ENCODE assay signal across 22 mouse cellular contexts in the genomic region with DNA sequence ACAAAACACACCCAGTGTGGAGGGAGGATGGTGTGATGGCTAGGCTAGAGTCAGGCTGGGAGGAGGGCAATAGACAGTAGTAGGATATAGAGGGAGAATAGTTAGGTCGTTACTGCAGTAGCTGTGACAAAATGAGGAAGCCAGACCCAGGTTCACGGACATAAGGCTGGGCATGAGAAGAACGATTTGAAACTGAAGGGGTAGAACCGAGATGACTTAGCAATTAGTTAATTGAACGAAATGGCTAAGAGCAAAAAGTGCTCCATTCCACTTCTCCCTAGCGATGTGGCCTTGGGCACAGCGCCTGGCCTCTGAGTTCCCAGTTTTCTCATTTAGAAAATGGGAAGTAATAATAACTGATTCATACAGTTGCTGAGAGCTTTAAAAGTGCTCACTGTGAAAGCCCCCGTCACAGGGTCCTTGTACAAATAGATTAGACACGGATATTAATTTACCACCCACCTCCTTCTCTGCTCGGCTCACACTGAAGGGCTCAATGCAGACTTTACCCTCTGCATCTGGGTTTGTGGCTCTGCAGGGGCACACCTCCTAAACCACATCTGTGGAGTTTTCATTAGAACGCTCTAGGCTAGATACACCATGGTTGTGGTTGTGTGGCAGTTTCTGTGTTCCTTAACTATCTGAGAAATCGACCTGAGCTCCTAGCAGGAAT. TPM values are rescaled to one million over a fixed set of nuclear protein-coding genes. Genes with fewer than 3 reads are reported as not detected.
DNase-seq lines count a peak whose midpoint lies in the region; ATAC-seq and TF ChIP-seq lines count a peak whose summit lies in the region.
"Had no signal": no experiment of that assay in that cellular context is flagged by ENCODE, and none has a peak within 500 bp of the region (broad histone marks: within the 10 kb centered on the region; RNA-seq: fewer than 3 reads in every experiment).

No protein-coding gene starts in this region.

- no peaks in the 10 kb centered on the region for H3K27me3 ChIP-seq in hindbrain, embryonic 16.5 days (replicated peaks; ENCODE audit: control insufficient read depth, insufficient read depth, low read length)
- H3K27me3 ChIP-seq in hindbrain, embryonic 12.5 days = no peaks in the 10 kb centered on the region
- H3K27me3 ChIP-seq in limb, embryonic 12.5 days = no peaks in the 10 kb centered on the region
- H3K27me3 ChIP-seq in splenic B cell, adult 2 months (ENCODE audit: control insufficient read depth, insufficient read depth, low read length, poor library complexity, severe bottlenecking) = no peaks in the 10 kb centered on the region
- H3K27me3 ChIP-seq: liver, embryonic 13.5 days; midbrain, embryonic 15.5 days had no signal

- WGBS in hindbrain, embryonic 16.5 days = 59% methylated on average over 12 of the region's 12 CpGs
- 69% methylated on average over 12 of the region's 12 CpGs for WGBS in hindbrain, embryonic 12.5 days
- WGBS in limb, embryonic 12.5 days = 62% methylated on average over 12 of the region's 12 CpGs

- H3K9me3 ChIP-seq in hindbrain, embryonic 16.5 days (ENCODE audit: control insufficient read depth, low read length) = no peaks in the 10 kb centered on the region
- no peaks in the 10 kb centered on the region for H3K9me3 ChIP-seq in hindbrain, embryonic 12.5 days (replicated peaks)
- H3K9me3 ChIP-seq in limb, embryonic 12.5 days = no peaks in the 10 kb centered on the region
- H3K9me3 ChIP-seq: heart, embryonic 13.5 days; liver, embryonic 13.5 days; midbrain, embryonic 15.5 days had no signal

- ATAC-seq in hindbrain, embryonic 16.5 days = peak; percentile 42; the same call in 1 of the 2 replicates
- ATAC-seq in hindbrain, embryonic 12.5 days (ENCODE audit: low FRiP score) = no peak
- 0 out of 2 replicates have a peak, but pooled peaks have one; percentile 26 for ATAC-seq in limb, embryonic 12.5 days (ENCODE audit: insufficient number of reproducible peaks, insufficient read depth, low FRiP score, low TSS enrichment, low read depth)
- ATAC-seq: forebrain, embryonic 16.5 days; midbrain, embryonic 15.5 days had no signal

- peak; percentile 18 for DNase-seq in splenic B cell, adult 2 months (ENCODE audit: low read depth, low spot score)
- no peak for DNase-seq in thymus, postnatal 36 days
- no peak for DNase-seq in embryo, embryonic 9.5 days (ENCODE audit: extremely low spot score)
- DNase-seq: cerebellum, adult 18-20 months; cerebellum, postnatal 14 days; embryo, embryonic 11 days; gastrocnemius, postnatal 10 days; heart, adult 2 months; heart, postnatal 14 days; kidney, adult 2 months; liver, embryonic 13.5 days; lung, adult 2 months; thymus, postnatal 14 days had no signal

- H3K27ac ChIP-seq in hindbrain, embryonic 16.5 days (ENCODE audit: low read depth, low read length) = no peak overlapping the region
- no peak overlapping the region for H3K27ac ChIP-seq in hindbrain, embryonic 12.5 days
- H3K27ac ChIP-seq in bone marrow macrophage, adult 2 months (ENCODE audit: insufficient read depth, low read depth, low read length) = peak overlapping the region; percentile 11; the same call in 1 of the 2 replicates
- H3K27ac ChIP-seq in limb, embryonic 12.5 days = no peak overlapping the region
- H3K27ac ChIP-seq: heart, adult 2 months; heart, embryonic 13.5 days; hindbrain, embryonic 14.5 days; kidney, postnatal 0 days; liver, embryonic 13.5 days; midbrain, embryonic 15.5 days had no signal

- no peaks in the 10 kb centered on the region for H3K4me1 ChIP-seq in hindbrain, embryonic 16.5 days (ENCODE audit: control insufficient read depth, insufficient read depth, low read depth, low read length)
- H3K4me1 ChIP-seq in hindbrain, embryonic 12.5 days = no peaks in the 10 kb centered on the region
- peaks cover 8% of the 10 kb centered on the region for H3K4me1 ChIP-seq in bone marrow macrophage, adult 2 months (ENCODE audit: control insufficient read depth, insufficient read depth, low read length)
- H3K4me1 ChIP-seq in limb, embryonic 12.5 days (replicated peaks) = no peaks in the 10 kb centered on the region; the same call in 1 of the 2 replicates
- H3K4me1 ChIP-seq: liver, embryonic 13.5 days; midbrain, embryonic 15.5 days had no signal

- TF ChIP-seq POLR2A in bone marrow macrophage, adult 2 months (IDR thresholded peaks at IDR 0.05; ENCODE audit: borderline replicate concordance, low read depth, low read length) = no peak

- no peak overlapping the region for H3K9ac ChIP-seq in hindbrain, embryonic 16.5 days (ENCODE audit: low read depth, low read length)
- no peak overlapping the region for H3K9ac ChIP-seq in hindbrain, embryonic 12.5 days
- H3K9ac ChIP-seq in limb, embryonic 12.5 days (replicated peaks) = no peak overlapping the region
- H3K9ac ChIP-seq: heart, embryonic 13.5 days; hindbrain, embryonic 14.5 days; liver, embryonic 13.5 days; midbrain, embryonic 15.5 days had no signal

- H3K36me3 ChIP-seq in hindbrain, embryonic 16.5 days (ENCODE audit: control insufficient read depth, insufficient read depth, low read length) = no peaks in the 10 kb centered on the region
- no peaks in the 10 kb centered on the region for H3K36me3 ChIP-seq in hindbrain, embryonic 12.5 days
- H3K36me3 ChIP-seq in limb, embryonic 12.5 days = no peaks in the 10 kb centered on the region
- H3K36me3 ChIP-seq in splenic B cell, adult 2 months (ENCODE audit: control insufficient read depth, insufficient read depth, low read length, poor library complexity, severe bottlenecking) = no peaks in the 10 kb centered on the region
- H3K36me3 ChIP-seq: heart, embryonic 13.5 days; liver, embryonic 13.5 days; midbrain, embryonic 15.5 days had no signal

- no peak overlapping the region for H3K4me3 ChIP-seq in hindbrain, embryonic 16.5 days (ENCODE audit: low read length)
- no peak overlapping the region for H3K4me3 ChIP-seq in hindbrain, embryonic 12.5 days
- H3K4me3 ChIP-seq in bone marrow macrophage, adult 2 months (ENCODE audit: insufficient read depth, low read length) = peak overlapping the region; percentile 21; the same call in 1 of the 2 replicates
- H3K4me3 ChIP-seq in limb, embryonic 12.5 days (replicated peaks) = no peak overlapping the region
- H3K4me3 ChIP-seq: heart, adult 2 months; heart, embryonic 13.5 days; liver, embryonic 13.5 days; midbrain, embryonic 15.5 days had no signal

- H3K4me2 ChIP-seq in hindbrain, embryonic 16.5 days (ENCODE audit: low read length) = no peak overlapping the region
- H3K4me2 ChIP-seq in hindbrain, embryonic 12.5 days (replicated peaks) = no peak overlapping the region
- H3K4me2 ChIP-seq in limb, embryonic 12.5 days = no peak overlapping the region
- H3K4me2 ChIP-seq: heart, embryonic 13.5 days; hindbrain, embryonic 14.5 days; liver, embryonic 13.5 days; midbrain, embryonic 15.5 days had no signal

- TF ChIP-seq CTCF in bone marrow macrophage, adult 2 months (IDR thresholded peaks at IDR 0.05; ENCODE audit: low read depth, low read length) = no peak

RNA-seq across cellular contexts. Expression of a gene that starts 49.3 kb away (rescaled TPM):
- polyA plus RNA-seq in hindbrain, embryonic 16.5 days (2015; fragmentation: Nextera tagmentation; extraction: Ambion mirVana) = 20.8 and 24.0 TPM in 2 replicates
- 70.0 and 79.4 TPM in 2 replicates for polyA plus RNA-seq in hindbrain, embryonic 12.5 days (2016; fragmentation: Nextera tagmentation; extraction: Ambion mirVana)
- polyA plus RNA-seq in bone marrow macrophage, adult 2 months (2012; ENCODE audit: insufficient read depth, insufficient read length, missing spikeins) = 29.2 and 31.7 TPM in 2 replicates
- 80.9 and 98.4 TPM in 2 replicates for polyA plus RNA-seq in limb, embryonic 12.5 days (2016; fragmentation: Nextera tagmentation; extraction: Ambion mirVana)
